Mouse (Mus musculus): ENCODE data around the gene Flvcr2. TPM values are rescaled to one million over a fixed set of nuclear protein-coding genes. Genes with fewer than 3 reads are reported as not detected.

Gene Flvcr2
- polyA plus RNA-seq, 1 experiment = 0.16 TPM

- H3K4me3 ChIP-seq (ENCODE audit: insufficient read depth, poor library complexity, severe bottlenecking) = no peak overlapping the region
- no peak overlapping the region for H3ac ChIP-seq (ENCODE audit: control insufficient read depth, insufficient read length, low read depth)
- no peaks in the 10 kb centered on the region for H3K79me2 ChIP-seq (ENCODE audit: control insufficient read depth, insufficient read depth)
- TF ChIP-seq USF1 (IDR thresholded peaks at IDR 0.05; ENCODE audit: low read depth) (no peak), MYOG (IDR thresholded peaks at IDR 0.05; ENCODE audit: control insufficient read depth, extremely low read depth, insufficient read length) (no peak), CTCF (IDR thresholded peaks at IDR 0.05; ENCODE audit: control insufficient read depth, insufficient read depth, insufficient read length) (no peak), FOSL1 (IDR thresholded peaks at IDR 0.05; ENCODE audit: insufficient read depth, low read length, poor library complexity, severe bottlenecking) (no peak), MYOD1 (IDR thresholded peaks at IDR 0.05; ENCODE audit: control insufficient read depth, insufficient read length, low read depth) (no peak), MAX (IDR thresholded peaks at IDR 0.05) (no peak), CEBPB (IDR thresholded peaks at IDR 0.05; ENCODE audit: low read depth) (no peak)
- peaks cover 15% of the 10 kb centered on the region for H3K27me3 ChIP-seq (ENCODE audit: control insufficient read depth, insufficient read depth, insufficient read length)
- H3K79me3 ChIP-seq (ENCODE audit: low read depth) = no peaks in the 10 kb centered on the region
- H3K36me3 ChIP-seq (ENCODE audit: control insufficient read depth, insufficient read depth) = no peaks in the 10 kb centered on the region
Observed at GRCm38 (mm10) chr12:85764686-85765085, 18.3 kb downstream of the Flvcr2 start.

DNA sequence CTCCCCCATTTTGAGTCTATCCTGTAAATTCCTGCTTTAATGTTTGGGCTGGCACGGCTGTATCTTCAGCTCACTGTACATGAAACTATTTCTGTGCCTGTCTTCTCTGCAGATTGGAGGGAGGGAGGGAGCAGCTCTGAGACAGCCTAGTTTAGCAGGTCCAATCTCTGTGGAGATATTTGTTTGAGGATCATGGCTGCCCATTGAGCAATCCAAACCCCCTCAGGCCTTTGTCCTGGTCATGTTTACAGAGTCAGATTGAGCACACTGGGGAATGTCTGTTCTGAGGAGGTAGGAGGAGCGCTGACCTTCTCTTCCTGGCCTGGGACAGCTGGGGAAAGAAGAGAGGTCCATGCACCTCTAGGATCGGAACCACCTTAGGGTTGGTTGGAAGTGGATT lies 19.9 kb downstream of the Flvcr2 start:
- no peaks in the 10 kb centered on the region for H3K79me3 ChIP-seq (ENCODE audit: low read depth)
- H3K4me3 ChIP-seq (ENCODE audit: insufficient read depth, poor library complexity, severe bottlenecking) = no peak overlapping the region
- H3K79me2 ChIP-seq (ENCODE audit: control insufficient read depth, insufficient read depth) = no peaks in the 10 kb centered on the region
- no peak overlapping the region for H3ac ChIP-seq (ENCODE audit: control insufficient read depth, insufficient read length, low read depth)
- peaks cover 15% of the 10 kb centered on the region for H3K27me3 ChIP-seq (ENCODE audit: control insufficient read depth, insufficient read depth, insufficient read length)
- H3K36me3 ChIP-seq (ENCODE audit: control insufficient read depth, insufficient read depth) = no peaks in the 10 kb centered on the region
- TF ChIP-seq CEBPB (IDR thresholded peaks at IDR 0.05; ENCODE audit: low read depth) (no peak), MYOG (IDR thresholded peaks at IDR 0.05; ENCODE audit: control insufficient read depth, extremely low read depth, insufficient read length) (no peak), FOSL1 (IDR thresholded peaks at IDR 0.05; ENCODE audit: insufficient read depth, low read length, poor library complexity, severe bottlenecking) (no peak), MYOD1 (IDR thresholded peaks at IDR 0.05; ENCODE audit: control insufficient read depth, insufficient read length, low read depth) (no peak), USF1 (IDR thresholded peaks at IDR 0.05; ENCODE audit: low read depth) (no peak), CTCF (IDR thresholded peaks at IDR 0.05; ENCODE audit: control insufficient read depth, insufficient read depth, insufficient read length) (no peak), MAX (IDR thresholded peaks at IDR 0.05) (no peak)

- Histone ChIP-seq H3K36me3 (ENCODE audit: control insufficient read depth, insufficient read depth) (no peaks in the 10 kb centered on the region), H3K27me3 (ENCODE audit: control insufficient read depth, insufficient read depth, insufficient read length) (peaks cover 18% of the 10 kb centered on the region)
- TF ChIP-seq FOSL1 (IDR thresholded peaks at IDR 0.05; ENCODE audit: insufficient read depth, low read length, poor library complexity, severe bottlenecking) = no peak
- no peak for TF ChIP-seq MAX (IDR thresholded peaks at IDR 0.05)
- TF ChIP-seq CTCF (IDR thresholded peaks at IDR 0.05; ENCODE audit: control insufficient read depth, insufficient read depth, insufficient read length) = no peak
- TF ChIP-seq MYOD1 (IDR thresholded peaks at IDR 0.05; ENCODE audit: control insufficient read depth, insufficient read length, low read depth) = no peak
- TF ChIP-seq CEBPB (IDR thresholded peaks at IDR 0.05; ENCODE audit: low read depth) = no peak
- no peak for TF ChIP-seq MYOG (IDR thresholded peaks at IDR 0.05; ENCODE audit: control insufficient read depth, extremely low read depth, insufficient read length)
- TF ChIP-seq USF1 (IDR thresholded peaks at IDR 0.05; ENCODE audit: low read depth) = no peak
Observed at GRCm38 (mm10) chr12:85767750-85768149, 21.4 kb downstream of the Flvcr2 start.

GRCm38 (mm10) chr12:85771356-85771755 lies 25.0 kb downstream of the Flvcr2 start:
- Histone ChIP-seq H3K27me3 (ENCODE audit: control insufficient read depth, insufficient read depth, insufficient read length) (peaks cover 18% of the 10 kb centered on the region), H3K79me2 (ENCODE audit: control insufficient read depth, insufficient read depth) (no peaks in the 10 kb centered on the region), H3K79me3 (ENCODE audit: low read depth) (no peaks in the 10 kb centered on the region), H3K36me3 (ENCODE audit: control insufficient read depth, insufficient read depth) (no peaks in the 10 kb centered on the region), H3ac (ENCODE audit: control insufficient read depth, insufficient read length, low read depth) (no peak overlapping the region), H3K4me3 (ENCODE audit: insufficient read depth, poor library complexity, severe bottlenecking) (no peak overlapping the region)
- no peak for TF ChIP-seq CEBPB (IDR thresholded peaks at IDR 0.05; ENCODE audit: low read depth)

More at GRCm38 (mm10) chr12:85767750-85768149, 21.4 kb downstream of the Flvcr2 start:
- H3K4me3 ChIP-seq (ENCODE audit: insufficient read depth, poor library complexity, severe bottlenecking) = no peak overlapping the region
- no peaks in the 10 kb centered on the region for H3K79me3 ChIP-seq (ENCODE audit: low read depth)
- no peaks in the 10 kb centered on the region for H3K79me2 ChIP-seq (ENCODE audit: control insufficient read depth, insufficient read depth)
- no peak overlapping the region for H3ac ChIP-seq (ENCODE audit: control insufficient read depth, insufficient read length, low read depth)

DNA sequence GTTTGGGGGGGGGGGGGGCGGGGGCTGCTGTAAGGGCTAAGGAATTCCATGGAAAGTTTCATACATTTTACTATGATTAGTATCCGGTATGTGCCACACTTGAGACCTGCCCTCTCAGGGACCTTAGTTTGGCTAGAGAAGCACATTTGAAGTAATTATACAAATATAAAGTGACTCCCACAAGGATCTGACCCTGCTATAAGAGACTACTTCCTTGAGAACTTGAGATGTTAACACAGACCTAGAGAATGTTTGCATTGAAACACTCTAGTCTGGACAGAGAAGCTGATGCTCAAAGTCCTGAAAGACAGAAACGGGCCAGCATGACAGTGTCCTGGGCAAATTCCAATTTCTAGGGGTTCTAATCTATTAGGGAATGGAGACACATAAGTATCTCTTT lies 32.6 kb downstream of the Flvcr2 start:
- Histone ChIP-seq H3K27me3 (ENCODE audit: control insufficient read depth, insufficient read depth, insufficient read length) (no peaks in the 10 kb centered on the region), H3K36me3 (ENCODE audit: control insufficient read depth, insufficient read depth) (no peaks in the 10 kb centered on the region), H3K4me3 (ENCODE audit: insufficient read depth, poor library complexity, severe bottlenecking) (no peak overlapping the region), H3K79me3 (ENCODE audit: low read depth) (no peaks in the 10 kb centered on the region), H3K79me2 (ENCODE audit: control insufficient read depth, insufficient read depth) (no peaks in the 10 kb centered on the region), H3ac (ENCODE audit: control insufficient read depth, insufficient read length, low read depth) (no peak overlapping the region)
- TF ChIP-seq MAX (IDR thresholded peaks at IDR 0.05) = no peak
- no peak for TF ChIP-seq MYOD1 (IDR thresholded peaks at IDR 0.05; ENCODE audit: control insufficient read depth, insufficient read length, low read depth)
- TF ChIP-seq FOSL1 (IDR thresholded peaks at IDR 0.05; ENCODE audit: insufficient read depth, low read length, poor library complexity, severe bottlenecking) = no peak
- TF ChIP-seq CTCF (IDR thresholded peaks at IDR 0.05; ENCODE audit: control insufficient read depth, insufficient read depth, insufficient read length) = no peak
- no peak for TF ChIP-seq MYOG (IDR thresholded peaks at IDR 0.05; ENCODE audit: control insufficient read depth, extremely low read depth, insufficient read length)
- TF ChIP-seq USF1 (IDR thresholded peaks at IDR 0.05; ENCODE audit: low read depth) = no peak
- no peak for TF ChIP-seq CEBPB (IDR thresholded peaks at IDR 0.05; ENCODE audit: low read depth)

GRCm38 (mm10) chr12:85779707-85780106 lies 33.4 kb downstream of the Flvcr2 start:
- Histone ChIP-seq H3ac (ENCODE audit: control insufficient read depth, insufficient read length, low read depth) (no peak overlapping the region), H3K27me3 (ENCODE audit: control insufficient read depth, insufficient read depth, insufficient read length) (no peaks in the 10 kb centered on the region), H3K79me2 (ENCODE audit: control insufficient read depth, insufficient read depth) (no peaks in the 10 kb centered on the region), H3K79me3 (ENCODE audit: low read depth) (no peaks in the 10 kb centered on the region), H3K4me3 (ENCODE audit: insufficient read depth, poor library complexity, severe bottlenecking) (no peak overlapping the region), H3K36me3 (ENCODE audit: control insufficient read depth, insufficient read depth) (no peaks in the 10 kb centered on the region)
- TF ChIP-seq CTCF (IDR thresholded peaks at IDR 0.05; ENCODE audit: control insufficient read depth, insufficient read depth, insufficient read length) (no peak), MYOG (IDR thresholded peaks at IDR 0.05; ENCODE audit: control insufficient read depth, extremely low read depth, insufficient read length) (no peak)
